8 mouse cellular contexts compared by ENCODE assay signal in genomic region chr3:52767276-52767675, GRCm38 (mm10).
DNase-seq lines count a peak whose midpoint lies in the region; ATAC-seq lines count a peak whose summit lies in the region.

No protein-coding gene starts in this region.

- ATAC-seq in hematopoietic stem cell, adult 5-6 weeks (replicated peaks in 1 of 2; ENCODE audit: insufficient read depth in 1 of 2, low FRiP score in 2 of 2, low TSS enrichment in 1 of 2, low read depth in 1 of 2, poor library complexity in 2 of 2, severe bottlenecking in 2 of 2) = peak; percentile 52 to 63; a peak in 3 of 4 replicates

- peak; percentile 34 to 45 for DNase-seq in heart, adult 18-20 months
- no peak for DNase-seq in heart, adult 8-10 months (ENCODE audit: low spot score)
- peak; percentile 17 for DNase-seq in 416B (ENCODE audit: low read depth)
- peak; percentile 13 for DNase-seq in adrenal gland, postnatal 25 days
- no peak for DNase-seq in ovary, postnatal 36 days (ENCODE audit: low spot score)
- no peak for DNase-seq in urinary bladder, adult 2 months (ENCODE audit: low spot score)
- DNase-seq in urinary bladder, postnatal 4 days (ENCODE audit: low spot score in 2 of 2) = no peak

Comparison
In these comparisons a context has a peak if more than half of its experiments do, and no peak if none do; other contexts are left out.
1. DNase-seq: peak in heart, adult 18-20 months (2 of 2), 416B (single experiment) and adrenal gland, postnatal 25 days (single experiment); none in heart, adult 8-10 months (single experiment), ovary, postnatal 36 days (single experiment), urinary bladder, adult 2 months (single experiment) and urinary bladder, postnatal 4 days (0 of 2).